Mouse (Mus musculus) lung, postnatal 14 days (tissue): ENCODE measurements at regions not wholly inside any gene's neighbourhood (a gene's known extent, or its start where the extent isn't known, plus 50 kb on each side); places are given as distances from the start of the nearest gene placed in this dataset.

Source experiments
- DNase-seq: peaks from one replicate; pipeline ENCODE4 v3.0.0; 2021

- peak; percentile 0 for DNase-seq
These were observed 492.0 kb downstream of the Gm21739 start for GRCm38 (mm10) chrY:43772246-43772645.
